Mouse (Mus musculus): ENCODE measurements around the gene Rad18.

DNA sequence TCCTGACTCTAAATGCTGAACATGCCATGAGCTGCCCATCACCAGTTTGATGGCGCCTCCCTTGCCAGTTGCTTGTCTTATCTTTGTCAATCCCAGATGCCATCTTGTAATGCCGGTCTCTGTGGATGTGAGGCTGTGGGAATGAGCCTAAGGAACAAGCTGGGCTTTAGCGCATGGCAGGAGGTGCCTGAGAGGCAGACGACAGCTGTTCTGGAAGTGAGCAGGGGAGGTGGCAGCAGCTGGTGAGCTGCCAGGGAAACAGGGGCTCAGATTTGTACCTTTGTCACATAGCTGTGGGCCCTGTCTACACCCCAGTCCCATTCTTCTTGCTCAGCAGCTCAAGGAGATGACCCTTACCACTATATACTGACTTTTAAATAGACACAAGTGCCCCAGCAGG lies 114.5 kb downstream of the Rad18 start:
- TF ChIP-seq CTCF (conservative IDR thresholded peaks at IDR 0.05; ENCODE audit: low read length): no peak
- TF ChIP-seq NANOG (IDR thresholded peaks at IDR 0.05; ENCODE audit: borderline replicate concordance, low read length): no peak

All from E14TG2a.4 (cell line).